Mouse (Mus musculus): ENCODE measurements around the gene Ern2.

- TF ChIP-seq POLR2A (IDR thresholded peaks at IDR 0.05; ENCODE audit: low read depth, low read length) (no peak), CTCF (IDR thresholded peaks at IDR 0.05; ENCODE audit: borderline replicate concordance, insufficient read depth, low read length) (no peak)
These were observed 45.0 kb downstream of the Ern2 start for GRCm38 (mm10) chr7:122140991-122141390.
